Mouse (Mus musculus) lung, postnatal 0 days (tissue): Measurements from ENCODE around the gene Nox3.

Source experiments
- CTCF ChIP-seq: IDR thresholded peaks from 2 replicates; pipeline ENCODE4 v1.5.1; 2016; ENCODE audit warnings: antibody characterized with exemption, mild to moderate bottlenecking
- EP300 ChIP-seq: IDR thresholded peaks from 2 replicates; pipeline ENCODE4 v1.6.1; 2016; ENCODE audit warnings: antibody characterized with exemption, mild to moderate bottlenecking, control low read depth

- TF ChIP-seq EP300: no peak
- TF ChIP-seq CTCF: no peak
Observed at GRCm38 (mm10) chr17:3702320-3702719, 6.3 kb upstream of the Nox3 start.
